Mouse (Mus musculus): Measurements from ENCODE around the gene Arhgdig. TPM values are rescaled to one million over a fixed set of nuclear protein-coding genes. Genes with fewer than 3 reads are reported as not detected.

The Arhgdig gene
- 1 to 10 TPM; 3.7 to 4.2 TPM for total RNA-seq (2021)
- long read RNA-seq, experiment 1, partial matches to known transcripts = 0 of 5 reads
- long read RNA-seq, experiment 1, other reads (novel, unspliced or antisense) = 1 of 5 reads
- long read RNA-seq, experiment 2, partial matches to known transcripts = 0 of 4 reads
- long read RNA-seq, experiment 2, other reads (novel, unspliced or antisense) = 0 of 4 reads

- no peak for DNase-seq (ENCODE audit: low spot score in 2 of 2)
These were observed at the start of gene Arhgdig for GRCm38 (mm10) chr17:26207686-26208085. Gene Arhgdig, minus strand, starts transcription at chr17:26207786.

- no peak for DNase-seq (ENCODE audit: low spot score in 2 of 2)
These were observed 47.7 kb upstream of the Arhgdig start for GRCm38 (mm10) chr17:26255313-26255712.

- DNase-seq (ENCODE audit: low spot score in 2 of 2) = no peak
These were observed 45.8 kb upstream of the Arhgdig start for GRCm38 (mm10) chr17:26253399-26253798.

- DNase-seq (ENCODE audit: low spot score in 2 of 2) = peak; percentile 77 to 92
These were observed 45.1 kb upstream of the Arhgdig start, which contains the start of gene Luc7l for GRCm38 (mm10) chr17:26252539-26253251. Gene Luc7l, plus strand, starts transcription at chr17:26252896.

- DNase-seq (ENCODE audit: low spot score in 2 of 2) = no peak
These were observed 44.4 kb upstream of the Arhgdig start for GRCm38 (mm10) chr17:26251886-26252538.

- peak; percentile 94 to 95 for DNase-seq (ENCODE audit: low spot score in 2 of 2)
These were observed 36.7 kb upstream of the Arhgdig start, which contains the start of gene Fam234a for GRCm38 (mm10) chr17:26244101-26244841. Gene Fam234a, minus strand, starts transcription at chr17:26244242.

- DNase-seq (ENCODE audit: low spot score in 2 of 2) = no peak
These were observed 36.0 kb upstream of the Arhgdig start for GRCm38 (mm10) chr17:26243471-26244100.

GRCm38 (mm10) chr17:26240990-26241389, 33.4 kb upstream of the Arhgdig start:
- no peak for DNase-seq (ENCODE audit: low spot score in 2 of 2)

- DNase-seq (ENCODE audit: low spot score in 2 of 2) = no peak
These were observed 32.7 kb upstream of the Arhgdig start for GRCm38 (mm10) chr17:26240120-26240790.

GRCm38 (mm10) chr17:26239551-26239950, 32.0 kb upstream of the Arhgdig start:
- no peak for DNase-seq (ENCODE audit: low spot score in 2 of 2)

- DNase-seq (ENCODE audit: low spot score in 2 of 2) = no peak
These were observed 30.1 kb upstream of the Arhgdig start for GRCm38 (mm10) chr17:26237667-26238066.

- DNase-seq (ENCODE audit: low spot score in 2 of 2) = no peak
These were observed 27.7 kb upstream of the Arhgdig start for GRCm38 (mm10) chr17:26235077-26235815.

GRCm38 (mm10) chr17:26234386-26234785, 26.8 kb upstream of the Arhgdig start:
- DNase-seq (ENCODE audit: low spot score in 2 of 2) = no peak

GRCm38 (mm10) chr17:26232863-26233262, 25.3 kb upstream of the Arhgdig start:
- DNase-seq (ENCODE audit: low spot score in 2 of 2) = no peak

GRCm38 (mm10) chr17:26231156-26231555, 23.6 kb upstream of the Arhgdig start:
- no peak for DNase-seq (ENCODE audit: low spot score in 2 of 2)

- no peak for DNase-seq (ENCODE audit: low spot score in 2 of 2)
These were observed 22.2 kb upstream of the Arhgdig start for GRCm38 (mm10) chr17:26229776-26230175.

- DNase-seq (ENCODE audit: low spot score in 2 of 2) = no peak
These were observed 17.6 kb upstream of the Arhgdig start for GRCm38 (mm10) chr17:26225150-26225549.

- DNase-seq (ENCODE audit: low spot score in 2 of 2) = no peak
These were observed 13.9 kb upstream of the Arhgdig start for GRCm38 (mm10) chr17:26221508-26221907.

- DNase-seq (ENCODE audit: low spot score in 2 of 2) = no peak
These were observed 5.1 kb upstream of the Arhgdig start for GRCm38 (mm10) chr17:26212681-26213080.

GRCm38 (mm10) chr17:26212241-26212640, 4.7 kb upstream of the Arhgdig start:
- no peak for DNase-seq (ENCODE audit: low spot score in 2 of 2)

Data from gastrocnemius, postnatal 4 days (tissue).